Mouse (Mus musculus) spleen, postnatal 10 days (tissue): ENCODE results near the gene Xylt2.
"Not testable (repeated sequence)": the region's sequence is repeated elsewhere in the genome, so short reads cannot be mapped to it uniquely, and the experiment has no call there.

ENCODE experiments used
- DNase-seq, 2 experiments: peaks; one replicate each; pipeline ENCODE4 v3.0.0; 2021 to 2022; ENCODE audit warnings: low spot score in 2 of 2

Xylt2 gene

GRCm38 (mm10) chr11:94676754-94677606, at the start of gene Xylt2:
Gene Xylt2, minus strand, starts transcription at chr11:94677515.
- peak; percentile 73 to 91 for DNase-seq

- no peak for DNase-seq
Observed at GRCm38 (mm10) chr11:94719216-94719615, 41.9 kb upstream of the Xylt2 start.

GRCm38 (mm10) chr11:94718113-94718909, 41.0 kb upstream of the Xylt2 start:
- DNase-seq, result no peak

- no peak for DNase-seq
Observed at GRCm38 (mm10) chr11:94717239-94717638, 39.9 kb upstream of the Xylt2 start.

GRCm38 (mm10) chr11:94716754-94717153, 39.4 kb upstream of the Xylt2 start:
- peak in 1 of 2 experiments; percentile 40 for DNase-seq

- DNase-seq, result no peak
Observed at GRCm38 (mm10) chr11:94715622-94716021, 38.3 kb upstream of the Xylt2 start.

- DNase-seq, result no peak
Observed at GRCm38 (mm10) chr11:94713246-94713860, 36.0 kb upstream of the Xylt2 start.

GRCm38 (mm10) chr11:94704472-94704871, 27.2 kb upstream of the Xylt2 start, which contains the start of gene Gm11541:
Gene Gm11541, minus strand, starts transcription at chr11:94704499.
- DNase-seq, result no peak

GRCm38 (mm10) chr11:94704020-94704419, 26.7 kb upstream of the Xylt2 start:
- DNase-seq, result no peak

- no peak for DNase-seq
Observed at GRCm38 (mm10) chr11:94702216-94702610, 24.9 kb upstream of the Xylt2 start.

- DNase-seq, result no peak
Observed at GRCm38 (mm10) chr11:94701401-94702215, 24.3 kb upstream of the Xylt2 start.

- DNase-seq, result no peak
Observed at GRCm38 (mm10) chr11:94699399-94699798, 22.1 kb upstream of the Xylt2 start.

GRCm38 (mm10) chr11:94697703-94698464, 20.6 kb upstream of the Xylt2 start:
- no peak for DNase-seq

- DNase-seq, result no peak
Observed at GRCm38 (mm10) chr11:94697140-94697539, 19.8 kb upstream of the Xylt2 start.

- no peak for DNase-seq
Observed at GRCm38 (mm10) chr11:94695508-94695907, 18.2 kb upstream of the Xylt2 start.

GRCm38 (mm10) chr11:94692502-94692901, 15.2 kb upstream of the Xylt2 start:
- DNase-seq, result not testable (repeated sequence)

GRCm38 (mm10) chr11:94687178-94687577, 9.9 kb upstream of the Xylt2 start:
- DNase-seq, result no peak

GRCm38 (mm10) chr11:94682427-94682826, 5.1 kb upstream of the Xylt2 start:
- DNase-seq, result no peak

- no peak for DNase-seq
Observed at GRCm38 (mm10) chr11:94681640-94682039, 4.3 kb upstream of the Xylt2 start.

GRCm38 (mm10) chr11:94680639-94681038, 3.3 kb upstream of the Xylt2 start:
- DNase-seq, result no peak
